Mouse (Mus musculus) hindbrain, postnatal 0 days (tissue): ENCODE measurements around the gene Scgb2b27. TPM values are rescaled to one million over a fixed set of nuclear protein-coding genes. Genes with fewer than 3 reads are reported as not detected.
A peak's percentile ranks its signal among the peaks of the same experiment; 100 is the strongest.
"Not testable (repeated sequence)": the region's sequence is repeated elsewhere in the genome, so short reads cannot be mapped to it uniquely, and the experiment has no call there.

Source experiments
- ATAC-seq: fragments of 200-750 bp; cut with Nextera tagmentation; 2 replicates; pipeline ENCODE4 v1.8.0; 2017; ENCODE audit warnings: mild to moderate bottlenecking, moderate TSS enrichment, moderate library complexity
- DNase-seq: peaks from one replicate; pipeline ENCODE4 v3.0.0-alpha.2; 2015; ENCODE audit warnings: low spot score
- H3K27ac ChIP-seq: fragments of 300-500 bp; sonication (generic); 2 replicates; pipeline ENCODE4 v1.5.1; 2014; ENCODE audit warnings: mild to moderate bottlenecking
- H3K27me3 ChIP-seq: fragments of 300-500 bp; sonication (generic); 2 replicates; pipeline ENCODE4 v1.6.1; 2014; ENCODE audit warnings: low read length, mixed read lengths; ENCODE audit not compliant: insufficient read depth
- H3K36me3 ChIP-seq: fragments of 300-500 bp; sonication (generic); 2 replicates; pipeline ENCODE4 v1.6.1; 2014; ENCODE audit warnings: low read length, mixed read lengths; ENCODE audit not compliant: insufficient read depth
- H3K4me1 ChIP-seq: fragments of 300-500 bp; sonication (generic); 2 replicates; pipeline ENCODE4 v1.6.1; 2014; ENCODE audit warnings: antibody characterized with exemption, low read length, mixed read lengths; ENCODE audit not compliant: insufficient read depth
- H3K4me2 ChIP-seq: fragments of 300-500 bp; sonication (generic); 2 replicates; pipeline ENCODE4 v1.6.1; 2014; ENCODE audit warnings: low read depth, mild to moderate bottlenecking, low read length, moderate library complexity, mixed read lengths
- H3K4me3 ChIP-seq: fragments of 300-500 bp; sonication (generic); 2 replicates; pipeline ENCODE4 v1.5.1; 2014; ENCODE audit warnings: low read length
- H3K9ac ChIP-seq: fragments of 300-500 bp; sonication (generic); replicated peaks from 2 replicates; pipeline ENCODE4 v1.6.1; 2014; ENCODE audit warnings: mild to moderate bottlenecking, low read length, moderate library complexity, mixed read lengths
- H3K9me3 ChIP-seq: fragments of 300-500 bp; sonication (generic); 2 replicates; pipeline ENCODE4 v1.6.1; 2016; ENCODE audit warnings: low read length, mixed read lengths
- CTCF ChIP-seq: IDR thresholded peaks from 2 replicates; pipeline ENCODE4 v1.5.1; 2016; ENCODE audit warnings: antibody characterized with exemption, control low read depth, low read depth
- WGBS: fragments of 180-500 bp; shearing (Covaris S2); extraction: QIAGEN DNeasy Blood & Tissue Kit; methylation state at CpG from one replicate; pipeline ENCODE4 v1.1.7; 2014; 5-methylcytosine and 5-hydroxymethylcytosine counted together
- polyA plus RNA-seq: library from polyadenylated mRNA; unstranded; fragments of >200 nt; fragmentation: Nextera tagmentation; extraction: Ambion mirVana; gene quantifications from 2 replicates; pipeline ENCODE4 v1.2.1, GENCODE M21; 2015
- total RNA-seq: library from RNA; depleted of rRNA; stranded (reverse); fragments of >200 nt; gene quantifications from 2 replicates; pipeline ENCODE4 v1.2.3, GENCODE M21; 2014; rRNA removed

Scgb2b27 gene
- total and polyA plus RNA-seq, 2 experiments from 2014 or later, result not detected

GRCm38 (mm10) chr7:33982281-33982680, 31.5 kb downstream of the Scgb2b27 start:
- not testable (repeated sequence) for H3K4me3 ChIP-seq, H3K27ac ChIP-seq, H3K4me2 ChIP-seq, ATAC-seq, DNase-seq, H3K4me1 ChIP-seq, H3K9me3 ChIP-seq, H3K36me3 ChIP-seq, H3K27me3 ChIP-seq, H3K9ac ChIP-seq
- 32% methylated on average over 8 of the region's 9 CpGs for WGBS
- peak; percentile 40 for TF ChIP-seq CTCF

Other genes starting within 250 kb of the Scgb2b27 start
- not detected in 2 replicates for gene Scgb2b26, start 68.9 kb downstream of the Scgb2b27 start, total RNA-seq
- not detected in 2 replicates for gene Scgb2b26, start 68.9 kb downstream of the Scgb2b27 start, polyA plus RNA-seq
- not detected in 2 replicates for gene Scgb1b27, start 7.5 kb upstream of the Scgb2b27 start, total RNA-seq
- not detected in 2 replicates for gene Scgb1b27, start 7.5 kb upstream of the Scgb2b27 start, polyA plus RNA-seq
- gene Scgb1b30, start 81.5 kb upstream of the Scgb2b27 start, total RNA-seq, result not detected in 2 replicates
- not detected in 2 replicates for gene Scgb1b30, start 81.5 kb upstream of the Scgb2b27 start, polyA plus RNA-seq
- 28.8 and 33.9 TPM in 2 replicates for gene Wtip, start 119.3 kb upstream of the Scgb2b27 start, total RNA-seq
- gene Wtip, start 119.3 kb upstream of the Scgb2b27 start, polyA plus RNA-seq, result 2.8 and 3.2 TPM in 2 replicates
- gene Uba2, start 155.7 kb upstream of the Scgb2b27 start, total RNA-seq, result 108 and 118 TPM in 2 replicates
- gene Uba2, start 155.7 kb upstream of the Scgb2b27 start, polyA plus RNA-seq, result 123 and 127 TPM in 2 replicates
- 37.6 and 42.7 TPM in 2 replicates for gene Pdcd2l, start 182.7 kb upstream of the Scgb2b27 start, total RNA-seq
- gene Pdcd2l, start 182.7 kb upstream of the Scgb2b27 start, polyA plus RNA-seq, result 61.6 and 65.7 TPM in 2 replicates
- gene Gpi1, start 216.4 kb upstream of the Scgb2b27 start, total RNA-seq, result 389 and 393 TPM in 2 replicates
- gene Gpi1, start 216.4 kb upstream of the Scgb2b27 start, polyA plus RNA-seq, result 413 and 448 TPM in 2 replicates
- not detected in 2 replicates for gene Gm6096, start 237.1 kb upstream of the Scgb2b27 start, total RNA-seq
- gene Gm6096, start 237.1 kb upstream of the Scgb2b27 start, polyA plus RNA-seq, result not detected in 2 replicates